Mouse (Mus musculus) kidney, postnatal 14 days (tissue): Measurements from ENCODE around the gene Alpl.
A peak's percentile ranks its signal among the peaks of the same experiment; 100 is the strongest.

ENCODE experiments used
- DNase-seq: peaks from one replicate; pipeline ENCODE4 v3.0.0; 2022; ENCODE audit warnings: mixed read lengths

Gene Alpl

DNA sequence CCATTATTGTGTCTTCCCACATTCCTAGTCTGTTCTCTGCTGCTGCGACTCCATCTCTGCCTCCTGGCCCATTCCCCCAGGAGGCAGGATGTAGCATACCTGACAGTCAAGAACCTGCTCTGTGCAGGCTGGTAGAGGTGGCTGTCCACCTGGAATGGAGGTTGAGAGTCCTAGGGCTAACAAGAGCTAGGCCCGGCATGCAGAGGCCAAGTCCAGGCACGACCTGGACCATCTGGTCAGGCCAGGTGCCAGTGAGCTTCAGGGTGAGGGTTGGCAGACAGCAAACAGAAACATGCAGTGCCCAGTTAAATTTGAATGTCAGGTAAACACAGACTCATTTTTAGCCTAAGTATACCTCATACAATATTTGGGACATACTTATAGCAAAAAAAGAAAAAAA, 63.2 kb downstream of the Alpl start:
- DNase-seq: no peak

DNA sequence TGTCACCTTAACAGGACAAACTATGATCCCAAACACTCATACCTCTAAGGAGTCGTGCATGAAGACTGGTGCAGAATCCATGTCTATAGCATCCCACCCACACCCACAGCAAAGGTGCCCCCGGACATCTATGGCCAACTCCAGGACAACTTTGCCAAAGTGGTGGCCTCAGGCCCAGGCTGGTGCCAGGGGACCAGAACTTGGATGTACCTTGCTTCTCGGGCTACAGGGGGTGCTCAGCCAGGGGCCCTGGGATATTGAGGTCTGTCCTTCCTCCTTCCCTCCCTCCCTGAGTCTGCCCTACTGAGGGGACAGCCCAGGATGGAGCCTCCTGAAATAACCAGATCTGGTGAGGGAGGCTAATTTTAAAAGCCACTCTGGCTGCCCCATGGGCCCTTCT, 63.8 kb downstream of the Alpl start:
- DNase-seq: no peak

DNA sequence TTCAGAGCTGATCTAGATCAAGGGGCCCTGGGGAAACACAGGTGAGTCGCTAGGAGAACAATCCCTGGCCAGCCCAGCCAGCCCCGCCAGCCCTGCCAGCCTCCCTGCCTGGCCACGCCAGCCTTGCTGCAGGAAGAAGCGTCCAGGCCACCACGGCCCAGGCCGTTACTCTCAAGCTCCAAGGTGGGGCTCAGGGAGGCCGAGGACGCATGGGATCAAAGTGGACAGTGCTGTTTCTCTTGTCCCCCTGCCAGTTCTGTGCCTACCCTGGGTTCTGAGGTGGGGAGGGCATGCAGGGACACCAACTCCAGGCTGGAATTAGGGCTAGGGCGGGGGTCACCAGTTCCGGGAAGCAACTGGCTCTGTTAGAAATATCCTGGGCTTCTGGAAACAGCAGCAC, 64.3 kb downstream of the Alpl start:
- DNase-seq: no peak

DNA sequence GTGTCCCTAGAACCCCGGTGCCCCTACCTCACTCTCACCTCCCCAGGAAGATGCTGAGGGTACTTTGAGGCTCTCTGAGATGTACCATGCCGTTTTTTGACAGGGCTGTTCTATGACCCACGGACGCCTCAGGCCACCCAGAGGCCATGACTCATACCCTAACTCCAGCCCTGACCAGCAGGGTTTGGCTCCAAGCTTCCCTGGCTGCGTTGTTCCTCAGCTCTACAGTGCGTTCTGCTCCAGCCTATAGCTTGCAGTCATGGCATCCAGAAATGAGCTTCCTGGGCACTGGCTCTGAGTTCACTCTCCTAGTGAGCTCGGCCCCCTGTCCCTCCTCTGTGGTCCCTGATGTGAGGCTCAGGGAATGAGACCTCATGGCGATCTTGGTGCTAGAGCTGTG, 65.4 kb downstream of the Alpl start:
- DNase-seq: no peak

DNA sequence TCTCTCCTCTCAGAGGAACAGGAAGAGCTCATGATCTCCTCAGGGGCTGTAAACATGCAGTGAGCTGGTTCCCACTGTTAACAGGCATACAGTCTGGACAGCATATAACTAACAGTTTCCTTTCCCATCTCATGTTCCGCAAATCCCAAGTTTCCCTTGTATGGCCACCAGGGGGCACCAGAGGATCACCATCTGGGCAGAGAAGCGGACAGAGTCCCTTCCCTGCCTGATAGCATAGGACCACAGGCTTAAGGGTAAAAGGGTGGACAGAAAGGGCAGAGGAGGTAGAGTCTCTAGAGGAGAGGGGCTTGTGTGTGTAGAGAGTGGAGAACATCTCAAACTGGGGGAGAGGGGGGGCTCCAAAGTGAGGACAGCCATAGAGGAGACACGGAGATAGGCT, 66.0 kb downstream of the Alpl start:
- peak; percentile 90 for DNase-seq

DNA sequence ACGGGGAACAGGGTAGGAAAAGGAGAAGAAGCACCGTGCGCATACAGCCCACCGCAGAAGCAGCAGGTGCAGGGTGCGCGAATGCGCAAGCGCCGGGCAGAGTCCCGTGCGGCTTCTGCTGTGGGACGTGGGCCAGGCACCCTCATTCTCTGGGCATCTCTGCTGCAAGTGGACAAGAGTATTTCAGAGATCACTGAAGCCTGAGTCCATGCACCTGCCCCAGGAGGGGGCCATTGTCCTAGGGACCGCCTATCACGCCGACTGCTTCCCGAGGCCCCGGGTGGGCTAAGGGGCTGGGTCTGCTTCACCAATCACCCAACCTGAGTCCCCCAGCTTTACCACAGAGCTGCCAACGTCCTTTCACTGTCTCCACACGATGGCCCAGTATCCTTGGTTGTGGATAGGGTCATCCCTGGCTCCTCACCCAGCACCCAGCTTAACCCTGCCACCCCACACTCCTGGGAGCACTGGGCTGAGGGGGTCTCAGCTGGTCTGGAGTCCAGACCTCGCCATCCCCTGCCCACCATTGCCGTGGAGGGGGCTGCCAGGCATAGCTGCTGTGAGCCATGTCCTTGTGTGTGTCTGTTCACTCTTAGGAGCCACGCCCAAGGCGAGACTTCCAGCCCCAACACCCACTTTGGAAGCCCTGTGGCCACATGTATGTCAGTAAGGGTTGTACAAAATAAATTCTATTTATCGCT, 66.9 kb downstream of the Alpl start:
- no peak for DNase-seq

DNA sequence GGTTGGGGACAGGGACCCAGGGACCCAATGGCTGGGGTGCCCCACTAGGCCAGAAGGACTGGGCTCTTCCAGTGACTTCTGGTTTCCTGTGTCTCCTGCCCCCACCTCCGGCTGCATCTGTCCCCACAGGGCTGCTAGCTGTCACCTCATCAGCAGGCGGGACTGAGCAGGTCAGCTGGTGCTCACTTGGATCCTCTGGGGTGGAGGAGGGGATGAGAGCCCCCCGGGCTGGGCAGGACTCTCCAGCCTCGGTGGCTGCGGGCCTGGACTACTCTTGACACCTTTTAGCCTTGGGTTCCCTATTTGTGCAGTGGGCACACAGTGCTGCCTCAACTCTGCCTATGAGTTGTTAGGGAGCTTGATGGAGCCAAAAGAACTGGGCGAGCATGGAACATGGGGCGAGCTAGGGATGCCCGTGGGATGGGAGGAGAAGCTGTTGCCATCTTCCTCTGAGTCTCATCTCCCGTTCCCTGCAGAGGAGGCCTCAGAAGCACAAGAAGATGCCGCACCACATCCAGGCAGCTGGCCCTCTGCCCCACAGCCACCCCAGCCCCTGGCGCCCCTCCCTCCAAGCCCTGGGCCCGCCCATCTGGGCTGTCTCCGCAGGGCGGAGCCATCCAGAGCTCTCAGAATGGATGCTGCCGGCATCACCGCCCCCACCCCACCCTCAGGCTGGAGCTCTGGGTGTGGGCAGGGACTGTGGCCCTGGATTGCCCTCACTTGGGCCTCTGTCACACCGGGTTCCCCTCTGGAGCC, 67.6 kb downstream of the Alpl start:
- peak; percentile 38 for DNase-seq

DNA sequence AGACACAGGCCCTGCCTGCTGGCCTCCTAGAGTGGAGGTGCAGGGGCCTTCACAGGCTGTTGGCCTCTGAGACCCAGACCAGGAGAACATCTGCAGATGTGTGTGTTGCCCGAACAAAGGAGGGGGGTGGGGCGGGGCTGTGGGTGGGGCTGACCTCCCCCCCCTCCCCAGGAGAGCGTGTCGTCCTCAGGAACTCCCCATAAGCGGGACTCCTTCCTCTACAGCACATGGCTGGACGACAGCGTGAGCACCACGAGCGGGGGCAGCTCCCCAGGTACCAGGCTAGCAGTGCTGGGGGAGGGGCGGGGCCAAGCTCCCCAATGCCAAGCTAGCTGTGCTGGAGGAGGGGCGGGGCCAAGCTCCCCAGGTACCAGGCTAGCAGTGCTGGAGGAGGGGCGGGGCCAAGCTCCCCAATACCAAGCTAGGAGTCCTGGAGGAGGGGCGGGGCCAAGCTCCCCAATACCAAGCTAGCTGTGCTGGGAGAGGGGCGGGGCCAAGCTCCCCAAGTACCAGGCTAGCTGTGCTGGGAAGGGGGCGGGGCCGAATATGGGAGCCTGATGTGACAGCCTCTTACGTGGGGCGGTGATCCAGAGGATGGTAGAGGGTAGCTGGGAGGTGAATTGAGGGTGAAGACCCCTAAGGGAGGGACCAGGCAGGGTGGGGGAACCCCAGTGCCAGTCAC, 68.5 kb downstream of the Alpl start:
- peak; percentile 51 for DNase-seq

DNA sequence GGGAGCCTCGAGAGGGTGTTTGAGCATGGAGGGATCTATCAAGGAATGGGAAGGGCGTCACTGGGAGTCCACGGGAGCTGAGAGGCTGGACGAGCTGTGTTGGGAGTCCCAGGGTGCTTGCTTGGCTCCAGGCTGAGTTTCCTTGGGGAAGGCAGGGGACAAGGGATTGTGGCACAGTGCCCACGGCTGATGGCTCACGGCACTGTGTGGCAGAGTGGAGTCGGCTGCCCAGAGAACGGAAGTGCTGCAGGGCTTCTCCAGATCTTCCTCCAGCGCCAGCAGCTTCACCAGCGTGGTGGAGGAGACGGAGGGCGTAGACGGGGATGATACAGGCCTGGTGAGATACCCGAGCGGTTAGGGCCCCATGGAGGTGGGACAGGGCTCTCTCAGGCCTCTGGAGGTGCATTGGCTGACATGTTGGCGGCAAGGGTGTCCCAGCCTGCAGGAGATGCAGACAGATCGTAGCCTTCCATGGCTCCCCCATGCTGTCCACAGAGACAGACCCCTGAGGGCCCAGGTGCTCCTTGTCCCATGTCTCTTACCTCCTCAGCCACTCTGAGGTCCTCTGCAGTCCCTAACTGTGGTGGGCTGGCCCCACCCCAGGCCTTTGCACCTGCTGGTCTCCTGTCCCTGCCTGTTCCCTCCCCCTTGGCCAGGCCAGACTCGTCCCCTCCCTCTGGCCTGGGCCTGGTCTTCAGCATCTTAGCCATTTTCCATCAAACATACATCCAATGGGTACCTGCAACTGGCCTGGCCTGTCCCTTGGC, 69.3 kb downstream of the Alpl start:
- no peak for DNase-seq

DNA sequence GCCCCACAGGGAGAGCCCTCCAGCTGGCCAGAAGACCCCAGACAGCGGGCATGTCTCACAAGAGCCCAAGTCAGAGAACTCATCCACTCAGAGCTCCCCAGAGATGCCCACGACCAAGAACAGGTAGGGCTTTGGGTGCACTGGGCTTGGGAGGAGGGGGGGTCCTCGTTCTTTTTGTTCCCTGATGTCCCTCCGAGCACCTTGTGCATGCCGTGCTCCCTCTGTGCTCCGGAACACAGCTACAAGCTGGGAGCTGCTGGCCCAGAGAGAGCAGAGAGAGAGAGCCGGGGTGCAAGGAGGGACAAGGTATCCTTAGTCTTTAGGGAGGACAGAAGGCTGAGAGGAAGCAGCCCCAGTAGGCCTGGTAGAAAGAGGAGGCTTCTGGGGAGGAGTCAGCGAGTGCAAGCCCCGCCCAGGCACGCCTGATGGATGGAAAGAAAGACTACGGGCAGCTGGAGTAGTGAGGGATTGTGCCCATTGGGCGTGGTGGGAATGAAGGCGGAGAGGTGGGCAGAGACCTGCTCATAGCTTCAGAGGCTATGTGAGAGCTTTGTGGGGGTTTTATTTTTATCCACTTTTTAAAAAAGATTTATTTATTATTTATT, 70.5 kb downstream of the Alpl start:
- no peak for DNase-seq

DNA sequence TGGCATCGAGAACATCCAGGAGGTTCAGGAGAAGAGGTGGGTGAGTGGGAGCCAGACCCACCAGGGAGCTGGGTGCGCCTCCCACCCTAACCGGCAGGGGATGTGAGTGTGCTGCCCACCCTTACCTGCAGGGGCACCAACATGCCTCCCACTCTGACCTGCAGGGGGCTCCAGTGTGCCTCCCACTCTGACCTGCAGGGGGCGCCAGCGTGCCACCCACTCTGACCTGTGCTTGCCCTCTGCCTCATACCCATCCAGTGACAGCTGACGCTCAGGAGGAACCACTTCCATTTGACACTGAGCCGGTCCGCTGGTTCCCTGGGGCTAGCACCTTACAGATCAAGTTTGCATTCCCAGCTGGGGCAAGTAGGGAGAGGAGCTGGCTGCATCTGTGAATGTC, 71.4 kb downstream of the Alpl start:
- DNase-seq: peak; percentile 69

DNA sequence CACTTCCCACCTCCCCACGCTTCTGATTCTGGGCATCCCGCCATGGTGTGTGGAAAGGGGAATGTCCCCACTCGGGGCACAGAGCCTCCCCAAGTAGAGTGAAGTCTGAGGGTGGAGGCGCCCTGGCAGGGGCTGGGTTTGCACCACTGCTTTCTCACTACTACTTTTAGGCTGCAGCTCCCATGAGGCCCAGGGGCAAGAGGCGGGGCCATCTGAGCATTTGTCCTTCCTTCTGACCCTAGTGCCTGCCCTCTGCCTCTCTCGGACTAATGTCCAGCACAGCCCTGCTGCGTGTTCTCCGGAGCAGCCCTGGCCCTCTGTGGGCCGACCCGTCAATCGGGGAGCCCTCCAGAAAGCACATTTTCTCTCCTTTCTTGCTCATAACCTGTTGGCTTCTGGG, 72.0 kb downstream of the Alpl start:
- DNase-seq: peak; percentile 71

DNA sequence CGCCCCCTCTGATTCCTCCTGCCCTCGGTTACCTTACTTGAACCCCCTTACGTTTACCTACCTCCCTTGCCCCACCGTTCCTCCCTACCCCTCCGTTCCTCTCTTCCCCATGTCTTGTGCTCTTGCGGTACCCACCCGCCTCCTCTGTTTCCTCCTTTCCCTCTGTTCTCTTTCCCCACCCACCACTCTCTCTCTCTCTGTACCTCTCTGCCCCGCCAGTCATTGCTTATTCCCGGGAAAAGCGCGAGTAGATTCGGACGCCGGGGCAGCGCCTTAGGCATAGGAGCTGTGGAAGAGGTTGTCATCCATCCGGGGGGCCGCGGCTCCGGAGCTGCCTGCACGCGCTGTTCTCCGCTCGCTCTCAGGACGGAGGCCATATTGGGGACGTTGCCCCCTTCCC, 72.7 kb downstream of the Alpl start:
- DNase-seq: no peak

DNA sequence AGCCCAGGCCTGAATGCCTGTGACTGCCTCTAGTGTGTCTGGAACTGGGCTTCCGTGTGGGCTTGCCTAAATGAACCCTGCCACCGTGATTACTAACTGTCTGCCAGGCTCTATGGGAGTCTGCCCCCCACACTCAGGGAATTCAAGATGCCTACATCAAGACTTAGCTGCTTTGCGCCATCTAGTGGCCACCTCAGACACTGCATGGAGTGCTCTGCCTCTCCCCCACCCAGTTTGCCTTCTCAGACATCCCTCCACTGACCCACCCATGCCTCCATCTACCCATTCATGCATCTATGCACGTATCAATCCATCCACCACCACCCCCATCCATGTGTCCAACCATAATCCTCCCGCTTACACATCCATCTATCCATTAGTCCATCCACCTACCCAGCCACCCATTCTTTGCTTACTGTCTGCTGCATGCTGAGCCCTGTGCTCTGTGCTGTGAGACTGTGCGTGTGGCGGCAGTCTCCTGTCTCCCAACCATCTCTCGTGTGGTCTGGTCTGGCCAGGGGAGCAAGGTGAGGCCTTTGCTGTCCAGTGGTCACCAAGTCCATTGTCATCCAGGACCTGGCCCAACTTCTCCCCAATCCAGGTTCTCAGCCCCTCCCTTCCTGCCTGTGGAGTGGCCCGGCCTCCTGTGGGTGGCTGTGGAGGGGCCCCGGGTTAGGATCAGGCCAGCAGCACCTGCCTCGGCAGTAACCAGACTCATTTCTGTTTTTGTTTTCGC, 73.3 kb downstream of the Alpl start:
- DNase-seq: peak; percentile 72

DNA sequence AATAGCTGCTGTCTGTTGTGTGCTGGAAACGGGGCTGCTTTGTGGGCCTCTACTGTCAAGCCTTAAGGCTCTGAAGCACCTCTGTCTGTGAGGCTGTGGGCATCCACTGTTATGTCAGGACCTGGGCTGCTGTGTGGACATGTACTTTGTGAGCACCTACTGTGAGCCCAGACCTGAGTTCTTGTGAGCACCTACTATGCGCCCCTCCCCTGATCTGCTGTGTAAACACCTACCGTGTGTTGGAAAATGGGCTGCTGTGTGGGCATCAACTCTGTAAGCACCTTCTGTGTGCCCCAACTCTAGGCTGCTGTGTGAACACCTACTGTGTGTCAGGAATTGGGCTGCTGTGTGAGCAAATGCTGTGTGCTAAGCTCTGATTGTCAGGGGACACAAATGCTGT, 74.0 kb downstream of the Alpl start:
- no peak for DNase-seq

DNA sequence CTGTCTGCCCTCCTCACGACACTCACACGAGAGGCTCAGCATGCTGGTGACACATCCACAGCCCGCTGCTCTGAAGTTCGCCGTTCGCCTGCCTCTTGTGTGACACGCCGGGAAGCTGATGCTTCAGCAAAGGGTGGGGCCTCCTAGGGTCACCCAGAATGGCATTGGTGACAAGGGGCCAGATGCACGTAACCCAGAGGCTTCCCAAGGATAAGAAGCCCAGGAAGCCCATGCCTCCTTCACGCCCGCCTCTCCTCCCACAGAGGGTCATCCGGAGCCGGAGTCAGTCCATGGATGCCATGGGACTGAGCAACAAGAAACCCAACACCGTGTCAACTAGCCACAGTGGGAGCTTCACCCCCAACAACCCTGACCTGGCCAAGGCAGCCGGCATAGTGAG, 74.6 kb downstream of the Alpl start:
- DNase-seq: no peak

DNA sequence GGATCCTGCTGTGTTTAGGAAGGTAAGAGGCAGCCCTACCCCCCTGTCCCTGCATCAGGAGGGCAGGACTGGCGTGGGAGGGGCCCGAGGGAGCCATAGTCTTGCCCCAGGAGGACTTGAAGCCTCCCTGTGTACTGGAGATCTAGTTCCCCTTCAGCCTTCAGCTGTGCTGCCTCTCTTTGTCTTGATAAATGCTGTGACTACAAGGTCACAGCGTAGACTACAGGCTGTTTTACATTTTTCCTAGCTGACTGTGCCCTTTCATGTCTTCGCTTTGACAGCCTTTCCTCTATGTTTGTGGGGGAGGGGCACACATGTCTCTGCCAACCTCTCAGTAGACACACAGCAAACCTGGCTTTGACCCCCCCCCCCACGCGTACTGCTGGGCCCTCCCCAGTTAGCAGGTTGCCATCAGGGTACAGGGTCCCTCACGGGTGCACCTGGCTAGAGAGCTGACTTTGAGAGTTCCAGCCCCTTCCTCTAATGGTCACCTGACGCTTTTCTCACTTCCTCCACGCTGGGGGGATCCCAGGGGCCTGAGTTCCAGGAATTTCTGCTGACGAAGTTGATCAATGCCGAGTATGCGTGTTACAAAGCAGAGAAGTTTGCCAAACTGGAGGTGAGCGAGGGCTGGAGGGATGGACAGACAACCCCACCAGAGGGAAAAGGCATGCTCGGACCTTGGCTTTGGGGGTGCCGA, 76.7 kb downstream of the Alpl start:
- no peak for DNase-seq

DNA sequence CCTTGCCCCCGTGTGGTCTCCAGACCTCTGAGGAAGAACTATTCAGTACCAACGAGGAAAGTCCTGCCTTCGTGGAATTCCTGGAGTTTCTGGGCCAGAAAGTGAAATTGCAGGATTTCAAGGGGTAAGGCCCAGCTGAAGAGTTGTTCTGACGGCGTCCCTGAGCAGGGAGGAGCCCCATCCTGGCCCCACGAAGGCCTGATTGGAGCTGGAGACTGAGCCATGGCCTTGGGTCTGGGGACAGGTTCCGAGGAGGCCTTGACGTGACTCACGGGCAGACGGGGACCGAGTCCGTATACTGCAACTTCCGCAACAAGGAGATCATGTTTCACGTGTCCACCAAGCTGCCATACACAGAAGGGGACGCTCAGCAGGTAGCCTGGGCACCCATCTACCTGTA, 78.5 kb downstream of the Alpl start:
- DNase-seq: no peak

DNA sequence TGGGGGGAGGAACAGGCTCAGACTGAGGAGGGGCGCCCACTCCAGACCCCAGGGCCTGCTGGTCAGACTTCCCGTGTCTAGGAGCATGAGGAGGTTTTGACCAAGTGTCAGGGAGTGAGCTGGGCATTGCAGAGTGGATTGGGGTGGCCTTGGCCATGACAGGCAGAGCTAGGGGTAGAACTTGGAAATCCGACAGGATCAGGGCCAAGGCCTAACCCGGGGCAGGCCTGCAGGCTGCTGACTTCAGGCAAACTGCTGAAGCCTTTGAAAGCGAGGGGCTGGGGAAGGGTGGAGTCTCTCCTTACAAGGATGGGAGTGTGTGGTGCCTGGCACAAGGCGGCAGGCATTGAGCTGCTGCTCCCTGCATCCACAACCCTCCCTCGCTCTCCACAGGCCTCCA, 79.2 kb downstream of the Alpl start:
- DNase-seq: no peak

DNA sequence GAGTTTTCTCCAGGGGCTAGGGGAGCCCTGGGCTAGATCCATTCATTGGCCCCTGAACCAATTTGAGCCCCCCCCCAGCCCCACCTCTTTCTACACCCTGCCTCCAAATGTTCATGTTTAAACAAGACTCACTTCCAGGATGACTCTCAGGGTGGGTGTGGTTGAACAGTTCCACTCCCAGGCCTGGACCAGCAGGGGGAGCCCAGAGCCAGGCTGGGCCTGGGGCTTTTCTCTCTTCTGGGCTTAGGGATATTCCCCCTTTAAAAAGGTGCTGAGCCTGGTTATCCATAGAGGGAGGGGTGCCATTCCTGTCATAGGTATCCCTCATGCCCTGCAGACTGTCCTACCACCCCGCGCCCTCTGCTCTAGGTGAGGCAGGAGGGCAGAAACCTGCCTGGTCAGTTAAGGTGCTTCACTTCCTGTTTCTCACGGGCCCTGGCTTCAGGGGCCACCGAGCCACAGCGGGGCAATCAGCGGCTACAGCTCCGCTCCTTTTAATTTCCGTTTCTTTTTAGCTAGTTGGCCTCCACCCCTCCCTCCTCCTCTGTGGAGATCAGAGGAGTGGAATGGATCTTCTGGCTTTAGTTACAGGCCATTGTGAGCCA, 82.1 kb downstream of the Alpl start:
- DNase-seq: no peak

DNA sequence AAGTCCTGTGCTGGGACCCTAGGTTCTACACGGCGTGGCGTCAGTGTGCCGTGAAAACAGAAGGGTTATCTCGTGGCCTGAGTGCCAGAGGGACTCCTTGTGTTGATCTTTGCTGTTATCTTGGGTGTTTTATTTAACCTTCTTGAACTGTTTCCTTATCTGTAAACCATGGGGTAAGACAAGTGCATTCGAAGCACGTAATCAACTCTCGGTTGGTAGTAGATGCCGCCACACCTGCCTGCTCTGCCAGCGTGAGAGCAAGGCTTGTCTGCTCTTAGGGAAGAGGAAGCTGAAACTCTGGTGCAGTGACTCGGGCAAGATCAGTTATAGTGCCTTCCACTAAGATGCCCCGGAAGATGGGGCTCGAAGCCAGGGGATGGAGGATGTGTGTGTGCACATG, 83.2 kb downstream of the Alpl start:
- DNase-seq: no peak
